Mouse (Mus musculus) urinary bladder, adult 2 months (tissue): Measurements from ENCODE around the gene Ccdc92b. TPM values are rescaled to one million over a fixed set of nuclear protein-coding genes. Genes with fewer than 3 reads are reported as not detected.

ENCODE experiments used
- DNase-seq: peaks from one replicate; pipeline ENCODE4 v3.0.0; 2022; ENCODE audit warnings: low spot score
- polyA plus RNA-seq: library from polyadenylated mRNA; depleted of rRNA; stranded (reverse); fragments of >200 nt; gene quantifications from 2 replicates; pipeline ENCODE4 v1.2.3, GENCODE M21; 2012

The Ccdc92b gene
- polyA plus RNA-seq, 1 experiment: 0.59 TPM

- no peak for DNase-seq
These were observed 8.0 kb upstream of the Ccdc92b start for GRCm38 (mm10) chr11:74611437-74611836.

DNA sequence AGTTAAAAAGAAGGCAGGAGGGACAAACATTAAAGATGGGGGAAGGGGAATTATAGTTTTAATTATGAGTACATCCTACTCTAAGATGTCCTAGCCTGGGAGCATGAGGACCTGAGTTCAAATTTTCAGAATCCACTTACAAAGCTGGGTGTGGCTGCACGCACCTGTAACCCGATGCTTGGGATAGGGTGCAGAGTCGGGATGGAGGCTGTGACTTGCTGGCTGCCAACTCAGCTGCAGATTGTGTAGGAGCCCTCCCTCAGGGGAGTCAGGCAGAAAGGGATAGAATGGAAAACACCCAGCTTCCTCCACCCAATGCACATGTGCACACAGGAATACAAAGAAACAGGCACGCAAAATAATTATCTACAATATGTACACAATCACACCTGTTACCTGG, 6.0 kb upstream of the Ccdc92b start:
- DNase-seq: no peak

DNA sequence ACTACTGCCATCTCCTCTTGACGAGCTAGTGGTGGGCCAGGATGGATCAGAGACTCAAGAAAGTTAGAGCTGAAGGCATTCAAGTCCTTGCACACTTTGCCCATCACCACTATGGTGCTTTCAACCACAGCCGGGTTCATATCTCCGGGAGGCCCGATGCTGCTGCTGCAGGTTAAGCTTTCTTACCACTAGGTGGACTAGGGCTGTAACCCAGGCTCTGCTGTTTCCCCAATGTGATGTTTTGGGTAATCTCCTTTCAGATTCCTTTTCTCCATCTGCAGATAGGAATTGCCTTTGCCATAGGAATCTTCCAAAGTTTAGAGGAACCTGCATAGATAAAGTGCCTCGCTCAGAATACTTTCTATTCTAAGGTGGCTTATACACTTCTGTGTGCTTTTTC, 3.8 kb upstream of the Ccdc92b start:
- no peak for DNase-seq

DNA sequence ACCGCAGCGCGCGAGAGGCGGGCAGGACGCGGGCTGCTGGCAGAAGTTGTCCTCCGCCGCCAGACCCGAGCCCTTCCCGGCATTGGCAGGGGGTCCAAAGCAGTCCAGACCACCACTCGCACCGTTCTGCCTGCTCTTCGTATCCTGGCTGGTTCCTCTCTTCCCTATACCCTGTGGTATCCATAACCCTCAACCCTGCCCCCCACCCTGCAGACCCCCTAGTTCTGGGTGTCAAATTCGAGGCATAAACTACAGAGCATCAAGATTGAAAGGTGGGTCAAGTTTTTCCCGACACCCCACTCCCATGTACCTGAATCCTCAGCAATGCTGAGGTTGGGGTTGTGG, 523 bp downstream of the Ccdc92b start:
- no peak for DNase-seq

- DNase-seq: no peak
These were observed 2.7 kb downstream of the Ccdc92b start for GRCm38 (mm10) chr11:74621974-74622669.

DNA sequence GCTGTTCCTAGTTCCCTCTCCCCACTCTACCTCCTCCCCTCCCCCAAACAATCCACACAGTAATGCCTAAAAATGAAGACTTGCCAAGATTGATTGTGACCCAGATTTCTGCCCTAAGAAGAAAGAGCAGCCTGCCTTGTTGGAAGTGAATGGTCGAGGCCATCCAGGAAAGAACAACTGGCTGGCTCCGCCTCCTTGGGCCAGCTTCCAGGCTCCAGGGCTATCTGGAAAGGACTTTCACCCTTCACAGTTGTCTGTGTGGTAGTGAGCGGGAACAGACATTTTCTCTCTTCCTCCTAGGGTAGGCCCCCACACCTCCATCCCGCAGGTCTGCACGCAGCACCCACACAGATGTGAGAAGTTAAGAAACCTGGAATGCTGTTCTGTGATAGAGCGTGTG, 4.3 kb downstream of the Ccdc92b start:
- DNase-seq: no peak

GRCm38 (mm10) chr11:74625333-74625732, 5.9 kb downstream of the Ccdc92b start:
- DNase-seq: no peak

DNA sequence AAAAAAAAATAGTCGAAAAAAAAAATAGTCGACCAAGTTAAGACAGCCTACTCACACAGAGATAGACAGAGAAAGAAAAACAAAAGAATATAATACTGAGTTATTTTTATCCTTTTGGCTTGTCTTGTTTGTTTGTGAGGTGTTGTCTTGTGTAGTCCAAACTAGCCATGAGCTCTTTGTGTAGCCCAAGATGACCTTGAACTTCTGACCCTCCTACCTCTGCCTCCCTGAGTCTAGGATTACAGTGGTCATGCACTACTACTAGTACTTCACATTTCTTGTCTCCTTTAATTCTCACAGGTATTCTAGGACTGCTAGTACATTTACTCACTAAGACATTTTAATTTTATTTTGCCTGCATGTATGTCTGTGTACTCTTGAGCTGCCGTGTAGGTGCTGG, 8.1 kb downstream of the Ccdc92b start:
- DNase-seq: no peak

DNA sequence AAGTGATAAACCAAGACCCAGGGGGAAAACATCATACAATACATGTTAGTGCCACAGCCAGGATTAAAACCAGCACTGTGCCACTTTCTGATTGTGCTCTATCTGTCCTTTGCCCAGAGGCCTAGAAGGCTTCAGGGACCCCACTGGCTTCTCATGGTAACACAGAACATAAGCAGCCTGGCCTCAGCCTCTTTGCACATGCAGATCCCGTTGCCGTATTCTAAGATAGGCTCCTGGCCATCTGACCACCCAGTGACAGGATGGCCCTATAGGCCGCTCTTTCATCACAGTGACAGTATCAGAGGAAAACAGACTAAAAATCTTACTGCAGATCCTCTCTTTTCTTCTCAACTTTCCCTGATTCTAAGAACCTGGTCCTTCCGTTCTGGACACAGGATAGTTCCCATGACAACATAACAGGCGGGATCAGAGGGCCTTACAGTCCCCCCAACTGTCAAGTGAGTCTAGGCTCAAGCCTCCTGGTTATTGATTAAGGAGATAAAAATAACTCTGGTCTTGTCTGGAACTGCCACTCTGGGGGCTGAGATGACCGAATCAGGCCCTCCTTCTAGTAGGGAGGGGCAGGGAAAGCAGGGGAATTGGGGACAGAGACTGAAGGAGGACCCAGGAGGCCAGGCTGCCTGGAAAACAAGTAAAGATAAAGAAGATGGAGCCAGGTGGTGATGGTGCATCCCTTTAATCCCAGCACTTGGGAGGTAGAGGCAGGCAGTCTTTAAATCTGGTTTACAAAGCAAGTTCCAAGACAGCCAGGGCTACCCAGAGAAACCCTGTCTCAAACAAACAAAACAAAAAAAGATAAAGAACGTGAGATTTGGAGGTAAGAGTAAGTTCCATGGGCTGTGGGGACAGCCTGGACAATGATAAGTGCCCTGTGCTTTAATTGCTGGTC, 12.7 kb downstream of the Ccdc92b start:
- no peak for DNase-seq

- no peak for DNase-seq
These were observed 15.3 kb downstream of the Ccdc92b start for GRCm38 (mm10) chr11:74634490-74635275.

- no peak for DNase-seq
These were observed 18.1 kb downstream of the Ccdc92b start for GRCm38 (mm10) chr11:74637486-74637885.

- DNase-seq: peak; percentile 71
These were observed 18.8 kb downstream of the Ccdc92b start for GRCm38 (mm10) chr11:74637971-74638790.

DNA sequence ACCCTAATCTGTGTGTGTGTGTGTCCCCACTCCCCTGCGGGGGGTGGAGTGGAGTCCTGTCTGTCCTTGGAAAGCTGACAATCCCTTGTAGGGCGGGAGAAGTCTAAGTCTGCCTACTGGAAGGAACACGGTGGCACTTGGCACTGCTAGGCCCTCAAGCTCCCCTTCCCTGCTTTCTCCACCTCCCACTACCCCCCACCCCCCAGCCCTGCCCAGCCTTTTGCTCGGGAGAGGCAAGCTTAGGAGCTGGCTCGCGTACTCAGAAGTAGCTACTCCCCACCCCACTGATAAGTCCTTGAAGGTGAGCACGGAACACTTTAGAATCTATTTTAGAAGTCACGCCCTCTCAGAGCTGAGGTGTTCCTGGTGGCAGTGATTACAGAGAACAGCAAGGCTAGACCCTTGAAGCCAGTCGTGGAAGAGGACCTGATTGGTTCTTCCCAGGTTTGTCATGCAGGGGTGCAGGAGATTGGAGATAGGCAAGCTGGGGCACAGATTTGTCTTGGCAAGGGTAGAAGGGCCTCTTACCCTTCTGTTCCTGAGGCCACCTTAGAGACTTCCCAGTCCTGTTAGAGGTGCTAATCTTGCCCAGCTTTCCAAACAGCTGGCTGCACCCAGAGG, 19.5 kb downstream of the Ccdc92b start:
- no peak for DNase-seq

GRCm38 (mm10) chr11:74639628-74640027, 20.2 kb downstream of the Ccdc92b start:
- no peak for DNase-seq

DNA sequence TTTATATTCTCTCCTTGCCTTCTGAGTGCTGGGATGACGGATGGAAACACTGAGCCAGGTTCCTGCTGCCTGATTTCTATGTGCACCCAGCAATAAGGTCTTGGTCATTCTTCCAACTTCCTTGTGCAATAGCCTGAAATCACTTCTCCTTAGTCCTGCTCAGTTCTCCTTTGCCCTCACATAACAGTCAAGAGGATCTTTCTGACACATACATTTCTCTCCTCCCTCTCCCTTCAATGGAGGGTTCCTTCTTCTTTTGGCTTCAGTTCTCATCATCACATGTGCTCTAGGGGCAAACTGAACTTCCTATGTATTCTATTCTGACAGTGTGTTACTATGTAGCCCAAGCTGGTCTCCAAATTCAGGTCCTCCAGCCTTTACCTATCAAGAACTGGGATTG, 28.6 kb downstream of the Ccdc92b start:
- DNase-seq: no peak

DNA sequence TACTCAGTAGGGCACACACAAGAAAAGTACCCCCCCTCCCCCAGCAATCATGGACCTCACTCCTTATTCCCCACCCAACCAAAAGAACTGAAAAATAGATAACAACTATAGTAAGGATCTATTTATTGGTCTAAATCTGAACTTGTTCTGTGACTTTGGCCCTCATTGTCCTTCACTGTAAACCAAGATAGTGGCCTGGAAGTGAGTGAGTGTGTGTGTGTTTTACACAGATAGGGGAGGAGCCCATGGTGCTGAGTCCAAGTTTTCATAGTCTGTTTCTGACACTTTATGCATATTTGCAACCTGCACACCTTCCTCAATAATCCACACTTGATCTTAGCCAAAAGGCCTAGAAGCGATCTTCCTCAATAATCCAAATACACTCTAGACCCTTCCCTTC, 29.3 kb downstream of the Ccdc92b start:
- no peak for DNase-seq

- DNase-seq: peak; percentile 99
These were observed 29.8 kb downstream of the Ccdc92b start, which contains the start of gene Cluh for GRCm38 (mm10) chr11:74649095-74649646. Gene Cluh, plus strand, starts transcription at chr11:74649495.

GRCm38 (mm10) chr11:74649647-74650551, 30.5 kb downstream of the Ccdc92b start:
- no peak for DNase-seq

- DNase-seq: no peak
These were observed 31.2 kb downstream of the Ccdc92b start for GRCm38 (mm10) chr11:74650576-74651100.
